Mouse (Mus musculus): ENCODE data around the gene Ccdc106.

DNA sequence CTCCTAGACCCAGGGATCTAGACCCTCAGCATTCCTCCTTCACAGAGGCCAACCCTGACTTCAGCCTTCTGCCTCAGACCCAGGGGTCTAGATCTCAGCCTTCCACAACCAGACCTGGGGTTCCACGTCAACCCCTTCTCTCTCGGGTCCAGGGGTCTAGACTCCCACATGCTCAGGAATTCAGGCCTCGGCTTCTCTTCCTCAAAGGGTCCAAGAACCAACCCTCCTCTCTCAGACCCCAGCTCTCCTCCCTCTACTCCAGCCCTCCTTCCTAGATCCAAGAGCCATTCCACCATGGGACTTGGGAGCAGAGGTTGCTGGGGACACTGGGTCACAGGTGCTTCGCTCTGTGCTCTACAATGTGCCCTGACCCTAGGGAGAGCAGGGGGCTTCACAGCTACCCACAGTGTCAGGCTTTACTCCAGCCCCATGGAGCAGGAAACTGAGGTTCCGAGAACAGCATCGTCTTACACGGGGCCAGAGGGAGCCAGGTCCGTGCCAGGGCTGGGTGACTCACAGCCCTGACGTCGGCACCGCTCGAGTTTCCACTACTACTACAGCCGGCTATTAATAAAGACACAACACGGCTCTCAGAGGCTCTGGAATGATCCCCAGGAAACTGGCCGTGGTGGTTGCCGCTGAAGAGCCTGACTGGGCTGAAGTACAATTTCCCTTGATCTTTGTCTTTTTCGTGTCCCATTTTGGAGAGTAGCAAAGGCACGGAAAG is 47.9 kb upstream of the Ccdc106 start:
- TF ChIP-seq CTCF (IDR thresholded peaks at IDR 0.05; ENCODE audit: low read depth): no peak
- no peak for TF ChIP-seq EP300 (optimal IDR thresholded peaks at IDR 0.05)
